Mouse (Mus musculus) lung, postnatal 0 days (tissue): ENCODE measurements at regions not wholly inside any gene's neighbourhood (a gene's known extent, or its start where the extent isn't known, plus 50 kb on each side); places are given as distances from the start of the nearest gene placed in this dataset.

Source experiments
- ATAC-seq: fragments of 200-750 bp; cut with Nextera tagmentation; 2 replicates; pipeline ENCODE4 v1.8.0; 2017; ENCODE audit warnings: moderate library complexity
- DNase-seq: peaks from one replicate; pipeline ENCODE4 v3.0.0-alpha.2; 2016; ENCODE audit warnings: low spot score
- H3K27ac ChIP-seq: fragments of 300-500 bp; sonication (generic); 2 replicates; pipeline ENCODE4 v1.5.1; 2014; ENCODE audit warnings: antibody characterized with exemption, mild to moderate bottlenecking, low read length, mixed read lengths
- H3K27me3 ChIP-seq: fragments of 300-500 bp; sonication (generic); replicated peaks from 2 replicates; pipeline ENCODE4 v1.6.1; 2014; ENCODE audit warnings: low read length, mixed read lengths; ENCODE audit not compliant: insufficient read depth
- H3K36me3 ChIP-seq: fragments of 300-500 bp; sonication (generic); 2 replicates; pipeline ENCODE4 v1.6.1; 2014; ENCODE audit warnings: low read length, mixed read lengths; ENCODE audit not compliant: insufficient read depth
- H3K4me1 ChIP-seq: fragments of 300-500 bp; sonication (generic); 2 replicates; pipeline ENCODE4 v1.6.1; 2014; ENCODE audit warnings: antibody characterized with exemption, low read depth, low read length, mixed read lengths; ENCODE audit not compliant: insufficient read depth
- H3K4me2 ChIP-seq: fragments of 300-500 bp; sonication (generic); replicated peaks from 2 replicates; pipeline ENCODE4 v1.6.1; 2014; ENCODE audit warnings: low read depth, mild to moderate bottlenecking, low read length, moderate library complexity, mixed read lengths
- H3K4me3 ChIP-seq: fragments of 300-500 bp; sonication (generic); 2 replicates; pipeline ENCODE4 v1.5.1; 2014; ENCODE audit warnings: low read depth, low read length
- H3K9ac ChIP-seq: fragments of 300-500 bp; sonication (generic); replicated peaks from 2 replicates; pipeline ENCODE4 v1.6.1; 2014; ENCODE audit warnings: low read depth, mild to moderate bottlenecking
- H3K9me3 ChIP-seq: fragments of 300-500 bp; sonication (generic); 2 replicates; pipeline ENCODE4 v1.6.1; 2016; ENCODE audit warnings: low read length, mixed read lengths
- CTCF ChIP-seq: IDR thresholded peaks from 2 replicates; pipeline ENCODE4 v1.5.1; 2016; ENCODE audit warnings: antibody characterized with exemption, mild to moderate bottlenecking
- EP300 ChIP-seq: IDR thresholded peaks from 2 replicates; pipeline ENCODE4 v1.6.1; 2016; ENCODE audit warnings: antibody characterized with exemption, mild to moderate bottlenecking, control low read depth
- WGBS: fragments of 180-500 bp; shearing (Covaris S2); extraction: QIAGEN DNeasy Blood & Tissue Kit; methylation state at CpG from one replicate; pipeline ENCODE4 v1.1.7; 2014; 5-methylcytosine and 5-hydroxymethylcytosine counted together

GRCm38 (mm10) chr3:157842872-157843271 is 82.0 kb downstream of the Cth start:
- no peak overlapping the region for H3K4me2 ChIP-seq

GRCm38 (mm10) chr3:157841164-157841719 is 83.6 kb downstream of the Cth start:
- H3K36me3 ChIP-seq: no peaks in the 10 kb centered on the region
- H3K27ac ChIP-seq: no peak overlapping the region
- no peak overlapping the region for H3K4me3 ChIP-seq
- H3K27me3 ChIP-seq: no peaks in the 10 kb centered on the region
- no peak for ATAC-seq
- no peak overlapping the region for H3K4me2 ChIP-seq
- no peak overlapping the region for H3K9ac ChIP-seq
- TF ChIP-seq CTCF: no peak
- no peak for TF ChIP-seq EP300
- WGBS: 70% methylated on average over 2 of the region's 2 CpGs
- H3K4me1 ChIP-seq: no peaks in the 10 kb centered on the region
- H3K9me3 ChIP-seq: no peaks in the 10 kb centered on the region
- DNase-seq: no peak

More at GRCm38 (mm10) chr3:157842872-157843271, 82.0 kb downstream of the Cth start:
- WGBS: 62% methylated on average over 3 of the region's 3 CpGs
- Histone ChIP-seq H3K4me3 (no peak overlapping the region), H3K27ac (no peak overlapping the region), H3K9me3 (no peaks in the 10 kb centered on the region), H3K4me1 (no peaks in the 10 kb centered on the region), H3K36me3 (no peaks in the 10 kb centered on the region), H3K27me3 (no peaks in the 10 kb centered on the region), H3K9ac (no peak overlapping the region)
- ATAC-seq: no peak
- no peak for DNase-seq
- no peak for TF ChIP-seq EP300
- TF ChIP-seq CTCF: no peak

GRCm38 (mm10) chr3:157804307-157804706 is 120.6 kb downstream of the Cth start:
- H3K4me1 ChIP-seq: no peaks in the 10 kb centered on the region
- H3K27me3 ChIP-seq: no peaks in the 10 kb centered on the region
- no peak overlapping the region for H3K4me2 ChIP-seq
- WGBS: 44% methylated on average over 3 of the region's 3 CpGs
- no peak overlapping the region for H3K9ac ChIP-seq
- H3K36me3 ChIP-seq: no peaks in the 10 kb centered on the region
- TF ChIP-seq EP300 (no peak), CTCF (no peak)
- H3K4me3 ChIP-seq: no peak overlapping the region
- H3K27ac ChIP-seq: no peak overlapping the region
- ATAC-seq (no peak), DNase-seq (no peak)
- H3K9me3 ChIP-seq: no peaks in the 10 kb centered on the region

GRCm38 (mm10) chr3:157803356-157803755 is 121.5 kb downstream of the Cth start:
- WGBS: 63% methylated on average over 4 of the region's 4 CpGs
- H3K9ac ChIP-seq: no peak overlapping the region
- H3K4me2 ChIP-seq: no peak overlapping the region
- TF ChIP-seq EP300 (no peak), CTCF (no peak)
- no peak overlapping the region for H3K27ac ChIP-seq
- H3K4me1 ChIP-seq: no peaks in the 10 kb centered on the region
- H3K36me3 ChIP-seq: no peaks in the 10 kb centered on the region
- no peaks in the 10 kb centered on the region for H3K9me3 ChIP-seq
- no peak for ATAC-seq
- no peaks in the 10 kb centered on the region for H3K27me3 ChIP-seq
- no peak overlapping the region for H3K4me3 ChIP-seq
- no peak for DNase-seq

- Histone ChIP-seq H3K9me3 (no peaks in the 10 kb centered on the region), H3K9ac (no peak overlapping the region), H3K27ac (no peak overlapping the region), H3K4me3 (no peak overlapping the region), H3K36me3 (no peaks in the 10 kb centered on the region), H3K4me1 (no peaks in the 10 kb centered on the region), H3K4me2 (no peak overlapping the region), H3K27me3 (no peaks in the 10 kb centered on the region)
- ATAC-seq: no peak
- DNase-seq: no peak
- WGBS: 43% methylated on average over 4 of the region's 4 CpGs
- TF ChIP-seq EP300 (no peak), CTCF (no peak)
These were observed 137.2 kb downstream of the Cth start for GRCm38 (mm10) chr3:157787559-157788256.

GRCm38 (mm10) chr3:157781071-157781470 is 143.8 kb downstream of the Cth start:
- Histone ChIP-seq H3K4me3 (no peak overlapping the region), H3K9me3 (no peaks in the 10 kb centered on the region), H3K27ac (no peak overlapping the region), H3K4me1 (no peaks in the 10 kb centered on the region), H3K9ac (no peak overlapping the region), H3K27me3 (no peaks in the 10 kb centered on the region), H3K36me3 (no peaks in the 10 kb centered on the region), H3K4me2 (no peak overlapping the region)
- TF ChIP-seq CTCF: no peak
- TF ChIP-seq EP300: no peak
- 44% methylated on average over 4 of the region's 4 CpGs for WGBS
- DNase-seq (no peak), ATAC-seq (no peak)
